Mouse (Mus musculus) erythroblast, embryonic 14.5 days (primary cell): ENCODE measurements at regions not wholly inside any gene's neighbourhood (a gene's known extent, or its start where the extent isn't known, plus 50 kb on each side); places are given as distances from the start of the nearest gene placed in this dataset.

ENCODE experiments used
- GATA1 ChIP-seq: IDR thresholded peaks from 2 replicates; pipeline ENCODE4 v1.6.1; 2012; ENCODE audit warnings: low read length, inconsistent platforms, mixed read lengths
- TAL1 ChIP-seq: IDR thresholded peaks from 3 replicates; pipeline ENCODE4 v1.6.1; 2012; ENCODE audit warnings: low read length, inconsistent platforms, mixed read lengths

DNA sequence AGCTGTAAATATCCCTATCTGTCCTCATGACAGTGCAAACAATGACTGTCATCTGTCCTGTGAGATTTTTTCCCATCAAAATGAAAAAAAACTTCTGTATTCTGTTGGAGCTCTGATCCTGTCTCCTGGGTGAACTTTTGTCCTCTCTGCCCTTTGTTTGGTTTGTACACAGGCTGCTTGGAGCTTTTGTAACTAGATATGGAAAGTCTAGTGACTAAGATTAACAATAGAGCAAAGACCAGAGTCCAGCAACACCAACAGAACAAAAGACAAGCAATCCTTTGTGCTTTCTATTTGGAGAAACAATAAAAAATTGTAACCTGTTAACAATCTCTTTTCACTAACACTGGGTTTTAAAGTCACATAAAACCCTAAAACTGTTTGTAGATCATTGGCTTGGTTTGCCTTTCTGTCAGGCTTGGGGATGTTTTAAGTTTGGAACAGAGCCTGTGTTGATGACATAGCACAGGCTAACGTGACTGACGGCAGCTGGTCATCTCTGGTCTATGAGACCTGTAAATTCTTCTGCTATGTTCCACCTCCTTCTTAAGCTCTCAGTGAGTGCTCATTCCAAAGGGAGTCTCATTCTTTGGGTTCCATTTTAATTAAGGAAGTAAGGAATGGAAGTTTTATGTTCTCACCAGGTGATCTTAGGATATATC is 219.8 kb downstream of the Gm9733 start:
- TF ChIP-seq GATA1 (no peak), TAL1 (no peak)
